Mouse (Mus musculus): ENCODE measurements around the gene Golph3.
"Not testable (repeated sequence)": the region's sequence is repeated elsewhere in the genome, so short reads cannot be mapped to it uniquely, and the experiment has no call there.

Golph3 gene

GRCm38 (mm10) chr15:12357459-12357858 is 36.2 kb downstream of the Golph3 start:
- DNase-seq (ENCODE audit: low read depth, low spot score): no peak

DNA sequence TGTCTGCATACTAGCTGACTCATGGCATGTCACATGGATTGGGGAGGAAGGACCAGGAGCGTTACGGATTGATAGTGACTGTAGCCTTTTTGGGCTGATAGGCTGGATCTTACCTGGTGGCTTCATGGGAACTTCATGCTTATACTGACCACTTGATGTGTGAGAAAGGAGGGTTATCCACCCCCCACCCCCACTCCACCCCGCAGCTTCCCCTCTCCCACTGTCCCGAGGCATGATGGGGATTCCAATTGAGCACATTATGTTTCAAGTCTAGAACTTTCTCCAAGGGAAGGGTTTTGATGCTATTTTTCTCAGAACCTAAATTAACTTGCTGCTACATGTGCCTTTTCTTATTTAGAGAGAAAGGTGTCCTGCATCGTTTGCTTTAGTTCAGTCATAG is 37.1 kb downstream of the Golph3 start:
- no peak for DNase-seq (ENCODE audit: low read depth, low spot score)

DNA sequence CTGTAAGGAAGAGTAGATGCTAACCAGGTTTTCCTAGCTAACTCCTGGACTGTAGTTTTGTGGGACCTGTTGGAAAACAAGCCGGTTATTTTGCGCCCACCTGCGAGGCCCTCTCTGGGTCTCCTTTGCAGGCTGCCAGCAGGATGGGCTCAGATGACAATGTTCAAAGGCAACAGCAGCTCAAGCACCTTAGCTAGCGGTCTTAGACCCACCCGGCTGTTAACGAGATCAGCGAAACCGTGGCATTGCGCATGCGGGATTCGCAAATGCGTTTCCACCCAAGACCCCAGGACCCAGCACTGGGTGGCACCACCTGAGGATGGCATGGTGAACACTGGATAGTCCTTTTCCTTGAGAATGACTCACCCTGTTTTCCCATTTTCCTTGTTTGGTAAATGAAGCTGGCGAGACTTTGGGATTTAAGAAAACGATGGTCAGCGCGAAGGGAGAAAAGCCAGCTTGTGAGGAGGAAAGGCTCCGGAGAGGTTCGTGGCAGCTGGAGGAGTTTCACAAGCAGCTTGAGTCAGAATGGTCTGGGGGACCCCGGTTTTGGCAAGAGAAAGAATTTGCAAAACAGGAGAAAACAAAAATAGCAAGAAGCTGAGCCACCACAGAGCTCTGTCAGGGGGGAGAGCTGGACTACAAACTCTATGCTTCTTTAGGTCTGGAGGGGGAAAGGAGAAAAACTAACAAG is 39.4 kb downstream of the Golph3 start:
- no peak for DNase-seq (ENCODE audit: low read depth, low spot score)

DNA sequence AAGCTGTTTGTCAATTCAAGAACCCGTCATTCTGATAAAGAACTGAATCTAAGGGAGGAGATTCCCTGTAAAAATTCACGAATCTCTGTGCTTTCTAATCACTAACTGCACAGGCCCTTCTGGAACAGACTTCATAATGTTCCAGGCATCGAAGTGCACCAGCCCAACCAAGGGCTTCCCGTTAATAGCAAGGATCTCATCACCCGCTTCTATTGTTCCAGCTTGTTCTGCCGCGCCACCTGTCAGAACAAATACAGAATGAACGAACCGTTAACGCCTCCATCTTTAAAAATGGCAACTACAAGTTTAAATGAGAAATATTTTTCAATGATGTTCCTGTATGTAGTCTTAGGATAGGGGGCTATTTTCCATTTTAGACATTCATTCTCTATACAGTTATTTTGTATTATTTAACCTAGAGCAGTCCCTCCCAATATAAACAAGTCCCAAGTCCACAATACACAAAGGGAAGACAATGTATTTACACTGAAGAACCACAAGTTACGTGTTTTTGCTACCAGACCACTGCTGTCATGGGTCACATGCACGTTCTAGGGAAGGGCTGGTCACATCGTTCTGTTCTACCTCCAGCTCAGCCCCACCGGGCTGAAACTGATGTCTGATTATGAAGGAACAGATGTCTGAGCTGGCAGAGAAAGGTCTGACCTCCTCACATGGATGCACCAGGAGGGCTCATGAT is 40.9 kb downstream of the Golph3 start:
- DNase-seq (ENCODE audit: low read depth, low spot score): no peak

DNA sequence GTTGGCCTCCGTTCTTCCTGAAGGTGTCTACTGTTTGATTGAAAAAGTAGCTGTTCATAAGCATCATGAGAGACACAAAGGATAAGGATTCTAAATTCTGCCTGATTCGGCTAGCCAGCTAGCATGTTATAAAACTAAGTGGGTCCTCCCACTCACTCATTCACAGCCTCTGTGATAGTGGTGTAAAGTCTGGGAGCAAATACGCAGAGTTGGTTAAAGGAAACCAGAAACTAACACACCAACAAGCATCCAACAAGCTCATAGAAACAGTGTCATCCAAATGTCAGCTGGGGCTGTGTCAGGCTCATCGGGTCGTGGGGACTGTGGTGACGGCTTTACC is 41.4 kb downstream of the Golph3 start:
- no peak for DNase-seq (ENCODE audit: low read depth, low spot score)

DNA sequence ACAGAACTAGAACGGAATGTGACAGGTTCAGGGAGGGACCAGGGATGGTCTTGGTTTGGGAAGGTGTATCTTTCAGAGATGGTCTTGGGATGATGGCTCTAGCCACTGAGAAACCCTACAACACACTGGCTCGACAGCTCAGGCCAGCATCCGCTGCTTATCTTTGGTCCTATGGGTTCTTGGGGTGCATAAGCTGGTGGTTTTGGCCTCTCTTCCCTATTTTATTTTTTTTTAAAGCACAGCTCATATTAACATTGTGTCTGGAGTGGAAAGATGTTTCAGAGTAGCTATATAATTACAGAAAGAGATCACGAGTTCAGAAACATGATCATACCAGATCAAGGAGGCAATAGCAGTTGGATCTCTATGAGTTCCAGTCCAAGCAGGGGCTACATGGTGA is 42.8 kb downstream of the Golph3 start:
- DNase-seq (ENCODE audit: low read depth, low spot score): no peak

DNA sequence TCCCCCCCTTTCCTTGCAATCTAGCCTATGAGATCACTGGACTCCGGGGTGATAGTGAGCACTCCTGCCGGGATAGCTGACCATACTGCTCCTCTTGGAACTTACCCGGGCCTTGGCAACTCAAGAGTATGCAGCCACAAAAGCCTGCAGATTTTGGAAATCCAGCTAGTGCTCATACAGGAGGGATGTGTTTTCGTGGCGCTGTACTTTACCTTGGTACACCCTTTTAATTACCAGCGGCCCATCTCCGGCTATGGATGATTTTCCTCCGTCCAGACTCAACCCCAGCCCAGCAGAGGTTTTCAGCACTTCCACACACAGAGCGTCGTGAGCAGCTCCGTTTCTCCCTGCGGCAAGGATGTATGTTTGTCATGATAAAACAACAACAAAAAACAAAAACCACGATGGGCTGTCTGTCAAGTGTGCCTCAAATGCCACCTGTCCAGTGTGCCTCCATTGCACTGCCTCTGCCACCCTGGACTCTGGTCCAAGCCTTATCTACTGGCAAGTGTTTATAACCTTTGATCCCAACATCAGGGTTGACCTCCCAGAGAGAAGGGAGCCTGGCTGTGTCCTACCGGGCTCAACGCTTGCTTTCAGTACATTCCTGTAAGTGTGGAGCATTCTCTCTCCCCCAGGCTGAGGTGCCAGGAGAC is 44.3 kb downstream of the Golph3 start:
- no peak for DNase-seq (ENCODE audit: low read depth, low spot score)

DNA sequence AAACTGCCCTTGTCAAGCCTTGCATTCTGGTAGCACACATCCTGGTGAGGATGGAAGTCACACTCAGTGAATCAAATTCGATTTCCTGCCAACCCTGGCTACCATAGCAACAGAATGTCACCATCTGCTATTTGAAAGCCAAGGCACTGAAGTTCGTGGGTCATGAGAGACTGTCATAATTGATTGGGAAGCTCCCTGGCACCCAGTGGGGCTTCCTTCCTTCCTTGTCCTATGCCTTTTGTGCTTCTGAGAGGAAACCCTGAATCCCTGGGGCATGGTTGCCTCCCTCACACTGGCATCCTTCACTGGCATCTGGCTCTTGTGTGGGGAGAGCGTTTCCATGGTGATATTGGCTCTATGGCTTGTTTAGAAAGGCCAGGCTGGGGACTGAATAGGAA is 44.8 kb downstream of the Golph3 start:
- no peak for DNase-seq (ENCODE audit: low read depth, low spot score)

- DNase-seq (ENCODE audit: low read depth, low spot score): not testable (repeated sequence)
Measured at GRCm38 (mm10) chr15:12366580-12367305, 45.5 kb downstream of the Golph3 start.

DNA sequence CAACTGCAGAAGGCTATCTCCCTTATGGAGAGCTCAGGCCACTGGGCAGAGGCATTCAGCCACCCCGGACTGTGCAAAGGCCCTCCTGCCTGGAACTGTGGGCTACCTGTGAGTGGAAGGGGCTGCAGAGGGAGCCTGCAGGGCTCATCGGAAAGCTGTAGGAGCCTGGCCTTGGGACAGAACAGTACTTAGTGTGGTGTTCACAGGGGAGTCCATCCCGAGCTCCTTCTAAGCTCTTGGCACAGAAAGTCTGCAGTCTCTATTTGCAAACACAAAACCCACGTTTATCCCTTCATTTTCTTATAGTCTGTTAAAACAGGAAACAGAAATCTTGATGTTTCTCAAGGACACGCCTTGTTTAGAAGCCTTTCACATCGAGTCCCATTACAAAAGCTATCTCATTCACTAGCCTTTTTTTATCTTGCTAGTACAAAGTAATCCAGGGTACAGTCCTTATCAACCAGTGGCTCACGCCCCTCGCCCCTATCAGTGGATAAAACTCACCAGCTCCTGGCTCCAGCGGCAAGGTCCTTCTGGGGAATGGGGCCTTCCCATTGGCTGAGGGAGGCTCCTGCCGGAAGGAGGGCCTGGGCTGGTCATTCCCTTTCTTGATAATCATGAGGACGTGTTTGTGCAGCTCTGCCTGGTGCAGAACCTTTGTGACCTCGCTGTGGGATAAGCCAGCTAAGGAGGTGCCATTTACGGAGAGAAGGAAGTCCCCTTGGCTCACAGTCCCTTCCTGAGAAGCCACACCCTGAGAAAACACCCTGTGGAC is 46.2 kb downstream of the Golph3 start:
- no peak for DNase-seq (ENCODE audit: low read depth, low spot score)

DNA sequence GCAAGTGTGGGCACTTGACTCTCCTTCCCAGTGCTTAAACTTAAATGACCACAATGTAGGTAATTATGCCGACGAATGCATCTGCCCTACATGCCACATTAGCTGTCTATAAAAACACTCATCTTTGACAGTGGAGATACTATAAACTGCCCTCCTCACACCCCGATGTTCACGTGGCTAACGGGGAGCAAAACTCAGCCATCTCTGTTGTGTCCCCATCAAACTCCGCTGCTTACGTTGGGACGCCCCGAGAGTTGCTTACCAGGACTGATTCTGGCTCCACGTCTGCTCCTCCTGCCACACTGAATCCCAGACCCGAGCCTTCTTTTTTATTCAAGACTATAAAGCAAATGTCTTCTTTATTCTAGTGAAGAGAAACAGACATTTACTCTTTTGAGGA is 47.1 kb downstream of the Golph3 start:
- DNase-seq (ENCODE audit: low read depth, low spot score): no peak

- DNase-seq (ENCODE audit: low read depth, low spot score): no peak
Measured at GRCm38 (mm10) chr15:12368850-12369249, 47.6 kb downstream of the Golph3 start.

DNA sequence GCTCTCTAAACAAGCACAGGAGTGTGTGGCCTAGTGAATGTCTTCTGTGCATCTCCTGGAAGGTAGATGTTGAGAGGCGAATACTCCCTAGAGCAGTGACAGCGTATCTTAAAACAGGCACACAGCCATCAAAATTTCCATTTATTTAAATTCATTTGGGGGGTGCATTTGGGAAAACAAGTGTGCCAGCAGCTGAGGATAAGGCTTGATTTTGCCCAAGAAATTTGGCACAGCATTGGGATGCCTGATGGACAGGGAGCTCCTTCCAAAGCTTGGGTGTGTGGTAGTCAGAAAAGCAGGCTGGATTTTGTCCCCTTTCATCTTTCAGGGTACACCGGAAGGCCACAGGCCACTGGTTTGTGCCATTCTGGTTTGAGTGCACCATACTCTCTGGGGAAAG is 48.8 kb downstream of the Golph3 start:
- no peak for DNase-seq (ENCODE audit: low read depth, low spot score)

DNA sequence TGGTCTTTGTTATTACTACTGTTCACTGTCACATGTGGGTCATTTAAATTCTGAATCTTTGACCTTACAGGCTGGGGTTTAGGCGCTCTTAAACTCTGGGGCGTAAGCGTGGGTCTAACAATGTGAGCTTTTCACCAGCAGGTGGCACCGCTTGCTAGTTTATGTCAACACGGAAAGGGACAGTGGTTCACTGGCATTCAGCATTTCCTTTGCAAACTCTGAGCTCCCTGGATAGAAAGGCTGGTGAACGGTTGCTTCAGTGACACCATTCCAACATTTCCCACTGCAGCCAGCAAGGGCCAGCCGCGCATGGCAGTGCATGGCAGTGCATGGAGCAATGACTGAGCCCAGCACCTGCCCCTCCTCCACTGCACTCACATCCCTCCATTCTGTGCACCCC is 49.9 kb downstream of the Golph3 start:
- peak; percentile 70 for DNase-seq (ENCODE audit: low read depth, low spot score)

- no peak for DNase-seq (ENCODE audit: low read depth, low spot score)
Measured at GRCm38 (mm10) chr15:12373496-12373895, 52.2 kb downstream of the Golph3 start.

GRCm38 (mm10) chr15:12373918-12374317 is 52.7 kb downstream of the Golph3 start:
- DNase-seq (ENCODE audit: low read depth, low spot score): no peak

DNA sequence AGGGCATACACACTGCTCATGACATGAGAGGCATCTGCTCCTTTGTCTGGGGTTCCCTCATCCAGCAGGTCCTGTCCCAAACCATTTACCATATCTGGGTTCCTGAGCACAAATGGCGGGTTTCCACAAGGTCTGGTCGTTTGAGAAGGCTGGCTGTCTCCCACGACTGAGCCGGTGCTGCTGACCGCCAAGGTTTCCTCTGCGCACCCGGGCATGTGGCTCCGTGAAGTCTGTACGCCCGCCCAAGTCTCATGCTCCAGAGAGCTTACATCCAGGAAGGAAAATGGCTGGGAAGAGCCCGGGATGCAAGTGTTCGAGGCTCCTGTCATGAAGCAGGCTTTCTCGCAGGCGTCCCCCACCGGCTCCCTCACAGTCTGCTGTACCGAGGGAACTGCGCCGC is 53.7 kb downstream of the Golph3 start:
- DNase-seq (ENCODE audit: low read depth, low spot score): no peak

DNA sequence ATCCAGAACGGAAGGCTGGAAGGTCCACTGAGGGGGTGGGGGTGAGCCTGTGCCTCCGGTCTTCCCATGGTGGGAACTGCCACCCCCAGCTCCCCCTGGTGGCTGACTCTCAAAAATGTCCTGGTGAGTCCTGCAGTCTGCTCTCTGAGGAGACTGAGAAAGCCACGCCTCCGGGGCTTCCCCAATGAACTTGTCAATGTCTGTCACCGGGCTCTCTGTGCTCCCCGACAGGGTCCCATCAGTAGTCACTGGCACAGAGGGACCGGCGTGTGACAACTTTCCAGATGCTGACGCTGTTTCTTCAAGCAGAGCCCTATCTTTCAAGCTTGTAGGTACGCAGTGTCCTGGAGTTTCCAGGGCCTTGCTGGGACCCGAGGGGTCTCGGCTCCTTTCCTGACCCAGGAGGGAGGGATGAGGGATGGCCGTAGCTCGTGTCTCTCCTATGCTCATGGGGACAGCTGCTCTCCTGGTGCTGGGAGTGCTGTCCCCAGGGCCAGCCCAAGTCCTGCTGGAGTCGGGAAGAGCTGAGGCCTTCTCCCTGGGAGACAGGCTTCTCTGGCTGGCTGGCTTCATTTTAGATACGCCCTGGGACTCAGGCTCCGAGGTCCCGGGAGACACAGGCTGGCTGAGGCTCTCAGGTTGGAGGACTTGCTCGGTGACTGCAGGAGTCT is 54.5 kb downstream of the Golph3 start:
- peak; percentile 67 for DNase-seq (ENCODE audit: low read depth, low spot score)

GRCm38 (mm10) chr15:12376491-12377069 is 55.3 kb downstream of the Golph3 start:
- DNase-seq (ENCODE audit: low read depth, low spot score): no peak

DNA sequence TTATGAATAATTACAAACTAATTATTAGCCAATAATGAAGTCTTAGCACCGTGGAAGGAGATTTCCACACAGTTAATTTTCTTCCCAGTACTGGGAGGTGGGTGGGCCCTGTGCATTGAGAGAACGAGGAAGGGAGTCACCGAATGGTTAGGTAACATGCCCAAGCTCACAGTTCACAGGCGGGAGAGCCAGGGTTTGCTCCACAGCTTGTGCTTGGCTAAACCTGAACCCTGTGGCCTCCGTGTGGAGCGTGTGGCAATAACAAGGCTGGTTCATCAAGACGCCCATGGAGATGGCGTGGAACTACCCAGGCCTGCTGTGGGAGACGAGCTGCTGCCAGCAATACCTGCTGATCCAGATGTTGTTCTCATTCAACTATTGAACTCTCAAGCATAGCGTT is 56.5 kb downstream of the Golph3 start:
- DNase-seq (ENCODE audit: low read depth, low spot score): no peak

DNA sequence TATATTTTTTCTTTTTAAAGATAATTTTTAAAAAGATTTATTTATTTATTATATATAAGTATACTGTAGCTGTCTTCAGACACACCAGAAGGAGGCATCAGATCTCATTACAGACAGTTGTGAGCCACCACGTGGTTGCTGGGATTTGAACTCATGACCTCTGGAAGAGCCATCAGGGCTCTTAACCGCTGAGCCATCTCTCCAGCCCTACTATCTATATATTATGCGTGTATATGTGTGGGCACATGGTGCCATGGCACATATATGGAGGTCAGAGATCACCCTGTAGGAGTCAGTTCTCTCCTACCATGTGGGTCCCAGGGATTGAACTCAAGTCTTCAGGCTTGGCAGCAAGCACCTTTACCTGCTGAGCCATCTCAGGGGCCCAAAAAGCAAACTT is 58.8 kb downstream of the Golph3 start:
- no peak for DNase-seq (ENCODE audit: low read depth, low spot score)

All from A20 (cell line).